9 mouse cellular contexts compared by ENCODE assay signal in the genomic region with DNA sequence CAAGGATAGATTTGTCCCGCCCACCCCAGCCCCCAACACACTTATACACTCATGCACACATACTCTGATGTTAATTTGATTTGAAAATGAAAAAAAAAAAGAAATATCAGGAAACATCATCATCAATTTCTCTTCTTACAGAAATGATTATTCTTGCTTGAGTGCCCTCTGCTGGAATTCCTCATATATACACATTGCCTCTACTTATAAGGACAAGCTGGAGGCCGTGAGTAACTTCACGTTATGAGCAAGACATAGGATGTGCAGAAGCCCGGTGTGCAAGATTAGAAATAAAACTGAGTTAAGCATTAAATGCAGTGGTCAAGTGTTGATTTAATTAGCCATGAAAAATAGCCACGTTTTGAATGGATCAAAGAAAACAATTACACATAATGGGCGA. TPM values are rescaled to one million over a fixed set of nuclear protein-coding genes. Genes with fewer than 3 reads are reported as not detected.
DNase-seq lines count a peak whose midpoint lies in the region; ATAC-seq and TF ChIP-seq lines count a peak whose summit lies in the region.
"Had no signal": no experiment of that assay in that cellular context is flagged by ENCODE, and none has a peak within 500 bp of the region (broad histone marks: within the 10 kb centered on the region; RNA-seq: fewer than 3 reads in every experiment).

No protein-coding gene starts in this region.

- H3K4me2 ChIP-seq in hindbrain, postnatal 0 days (ENCODE audit: low read depth, low read length): no peak overlapping the region
- no peak overlapping the region for H3K4me2 ChIP-seq in hindbrain, embryonic 13.5 days
- H3K4me2 ChIP-seq in neural tube, embryonic 15.5 days: no peak overlapping the region
- no peak overlapping the region for H3K4me2 ChIP-seq in intestine, embryonic 16.5 days (ENCODE audit: low read depth, low read length)

- no peak overlapping the region for H3K27ac ChIP-seq in hindbrain, postnatal 0 days
- no peak overlapping the region for H3K27ac ChIP-seq in hindbrain, embryonic 13.5 days
- H3K27ac ChIP-seq in neural tube, embryonic 15.5 days (replicated peaks): no peak overlapping the region
- no peak overlapping the region for H3K27ac ChIP-seq in intestine, embryonic 16.5 days (ENCODE audit: low read length)

- no peaks in the 10 kb centered on the region for H3K27me3 ChIP-seq in hindbrain, postnatal 0 days (ENCODE audit: insufficient read depth, low read length)
- no peaks in the 10 kb centered on the region for H3K27me3 ChIP-seq in hindbrain, embryonic 13.5 days
- no peaks in the 10 kb centered on the region for H3K27me3 ChIP-seq in neural tube, embryonic 15.5 days (replicated peaks)
- H3K27me3 ChIP-seq in intestine, embryonic 16.5 days (replicated peaks; ENCODE audit: control insufficient read depth, insufficient read depth, low read length): no peaks in the 10 kb centered on the region

- H3K4me1 ChIP-seq in hindbrain, postnatal 0 days (ENCODE audit: insufficient read depth, low read length): no peaks in the 10 kb centered on the region
- no peaks in the 10 kb centered on the region for H3K4me1 ChIP-seq in hindbrain, embryonic 13.5 days (replicated peaks)
- H3K4me1 ChIP-seq in neural tube, embryonic 15.5 days: 0 out of 2 replicates have a peak, but pooled peaks cover 2% of the 10 kb centered on the region
- H3K4me1 ChIP-seq in intestine, embryonic 16.5 days (ENCODE audit: control insufficient read depth, insufficient read depth, low read length): no peaks in the 10 kb centered on the region

- DNase-seq in hindbrain, postnatal 0 days (ENCODE audit: low spot score): peak; percentile 80
- DNase-seq in urinary bladder, postnatal 25 days (ENCODE audit: low spot score): peak; percentile 7
- DNase-seq in urinary bladder, adult 2 months (ENCODE audit: low spot score): no peak
- DNase-seq in heart, postnatal 4 days: peak; percentile 14
- peak; percentile 12 to 14 for DNase-seq in right cerebral cortex, postnatal 36 days (ENCODE audit: low spot score in 2 of 2)

- 38% methylated on average over 6 of the region's 6 CpGs for WGBS in hindbrain, postnatal 0 days
- WGBS in hindbrain, embryonic 13.5 days: 51% methylated on average over 6 of the region's 6 CpGs
- WGBS in neural tube, embryonic 15.5 days: 37% methylated on average over 6 of the region's 6 CpGs
- WGBS in intestine, embryonic 16.5 days: 41% methylated on average over 6 of the region's 6 CpGs

- H3K36me3 ChIP-seq in hindbrain, postnatal 0 days (ENCODE audit: insufficient read depth, low read length): no peaks in the 10 kb centered on the region
- H3K36me3 ChIP-seq in hindbrain, embryonic 13.5 days: no peaks in the 10 kb centered on the region
- H3K36me3 ChIP-seq in neural tube, embryonic 15.5 days: no peaks in the 10 kb centered on the region
- no peaks in the 10 kb centered on the region for H3K36me3 ChIP-seq in intestine, embryonic 16.5 days (ENCODE audit: control insufficient read depth, insufficient read depth, low read length)

- ATAC-seq in hindbrain, postnatal 0 days: no peak
- no peak for ATAC-seq in hindbrain, embryonic 13.5 days (ENCODE audit: low FRiP score)
- no peak for ATAC-seq in neural tube, embryonic 15.5 days (ENCODE audit: low FRiP score)
- no peak for ATAC-seq in intestine, embryonic 16.5 days

- TF ChIP-seq CTCF in hindbrain, postnatal 0 days (IDR thresholded peaks at IDR 0.05; ENCODE audit: low read depth): peak; percentile 62

- no peak overlapping the region for H3K4me3 ChIP-seq in hindbrain, postnatal 0 days (ENCODE audit: low read length)
- no peak overlapping the region for H3K4me3 ChIP-seq in hindbrain, embryonic 13.5 days
- H3K4me3 ChIP-seq in neural tube, embryonic 15.5 days (replicated peaks): no peak overlapping the region
- no peak overlapping the region for H3K4me3 ChIP-seq in intestine, embryonic 16.5 days (ENCODE audit: low read length)
- H3K4me3 ChIP-seq: myocyte had no signal

- no peaks in the 10 kb centered on the region for H3K9me3 ChIP-seq in hindbrain, postnatal 0 days (ENCODE audit: low read length)
- no peaks in the 10 kb centered on the region for H3K9me3 ChIP-seq in hindbrain, embryonic 13.5 days
- no peaks in the 10 kb centered on the region for H3K9me3 ChIP-seq in neural tube, embryonic 15.5 days (replicated peaks)
- no peaks in the 10 kb centered on the region for H3K9me3 ChIP-seq in intestine, embryonic 16.5 days (ENCODE audit: control insufficient read depth, low read length)

- H3K9ac ChIP-seq in hindbrain, postnatal 0 days (replicated peaks; ENCODE audit: low read length): no peak overlapping the region
- H3K9ac ChIP-seq in hindbrain, embryonic 13.5 days: no peak overlapping the region
- no peak overlapping the region for H3K9ac ChIP-seq in neural tube, embryonic 15.5 days (replicated peaks)
- H3K9ac ChIP-seq in intestine, embryonic 16.5 days (ENCODE audit: low read depth, low read length): no peak overlapping the region

RNA-seq across cellular contexts. Expression of gene Gm765, which starts 40.9 kb away (rescaled TPM):
- not detected in 2 replicates for total RNA-seq in hindbrain, postnatal 0 days (2014; rRNA removed)
- 0.08 and 0.13 TPM in 2 replicates for polyA plus RNA-seq in hindbrain, postnatal 0 days (2015; fragmentation: Nextera tagmentation; extraction: Ambion mirVana)
- 0.10 TPM in 1 of 2 replicates, not detected in the other for polyA plus RNA-seq in hindbrain, embryonic 13.5 days (2015; fragmentation: Nextera tagmentation; extraction: Ambion mirVana)
- polyA plus RNA-seq in urinary bladder, adult 2 months (2012; rRNA removed): 0.37 and 0.53 TPM in 2 replicates
- not detected for total RNA-seq in heart, postnatal 4 days (2021)
- polyA plus RNA-seq in neural tube, embryonic 15.5 days (2015; fragmentation: Nextera tagmentation; extraction: Ambion mirVana): 0.19 and 0.24 TPM in 2 replicates
- polyA plus RNA-seq in intestine, embryonic 16.5 days (2015; fragmentation: Nextera tagmentation; extraction: Ambion mirVana): not detected in 2 replicates
- polyA plus RNA-seq: myocyte had no signal
